Mouse (Mus musculus) midbrain, postnatal 0 days (tissue): ENCODE results near the gene Phb2. TPM values are rescaled to one million over a fixed set of nuclear protein-coding genes. Genes with fewer than 3 reads are reported as not detected.

Experiments used
- ATAC-seq: fragments of 200-750 bp; cut with Nextera tagmentation; 2 replicates; pipeline ENCODE4 v1.8.0; 2017; ENCODE audit warnings: moderate number of reproducible peaks, mild to moderate bottlenecking, moderate TSS enrichment, moderate library complexity; ENCODE audit not compliant: low FRiP score
- DNase-seq: peaks from one replicate; pipeline ENCODE4 v3.0.0-alpha.2; 2015; ENCODE audit warnings: low spot score
- H3K27ac ChIP-seq: fragments of 300-500 bp; sonication (generic); 2 replicates; pipeline ENCODE4 v1.5.1; 2014; ENCODE audit warnings: low read depth, mild to moderate bottlenecking, low read length, mixed read lengths
- H3K27me3 ChIP-seq: fragments of 300-500 bp; sonication (generic); 2 replicates; pipeline ENCODE4 v1.6.1; 2014; ENCODE audit warnings: low read length, control low read depth, mixed read lengths; ENCODE audit not compliant: insufficient read depth
- H3K36me3 ChIP-seq: fragments of 300-500 bp; sonication (generic); 2 replicates; pipeline ENCODE4 v1.6.1; 2014; ENCODE audit warnings: low read length, control low read depth, mixed read lengths; ENCODE audit not compliant: insufficient read depth
- H3K4me1 ChIP-seq: fragments of 300-500 bp; sonication (generic); 2 replicates; pipeline ENCODE4 v1.6.1; 2014; ENCODE audit warnings: mild to moderate bottlenecking, control low read depth, antibody characterized with exemption, low read length, mixed read lengths; ENCODE audit not compliant: insufficient read depth
- H3K4me2 ChIP-seq: fragments of 300-500 bp; sonication (generic); 2 replicates; pipeline ENCODE4 v1.6.1; 2014; ENCODE audit warnings: low read depth, mild to moderate bottlenecking, low read length, mixed read lengths; ENCODE audit not compliant: poor library complexity, severe bottlenecking
- H3K4me3 ChIP-seq: fragments of 300-500 bp; sonication (generic); 2 replicates; pipeline ENCODE4 v1.5.1; 2014; ENCODE audit warnings: low read depth, mild to moderate bottlenecking, low read length, moderate library complexity
- H3K9ac ChIP-seq: fragments of 300-500 bp; sonication (generic); replicated peaks from 2 replicates; pipeline ENCODE4 v1.6.1; 2014; ENCODE audit warnings: mild to moderate bottlenecking, low read length, moderate library complexity, mixed read lengths; ENCODE audit not compliant: poor library complexity, severe bottlenecking
- H3K9me3 ChIP-seq: fragments of 300-500 bp; sonication (generic); 2 replicates; pipeline ENCODE4 v1.6.1; 2016; ENCODE audit warnings: low read length, control low read depth
- CTCF ChIP-seq: IDR thresholded peaks from 2 replicates; pipeline ENCODE4 v1.5.1; 2016; ENCODE audit warnings: antibody characterized with exemption, mild to moderate bottlenecking
- WGBS: fragments of 180-500 bp; shearing (Covaris S2); extraction: QIAGEN DNeasy Blood & Tissue Kit; methylation state at CpG from one replicate; pipeline ENCODE4 v1.1.7; 2014; 5-methylcytosine and 5-hydroxymethylcytosine counted together
- polyA plus RNA-seq: library from polyadenylated mRNA; unstranded; fragments of >200 nt; fragmentation: Nextera tagmentation; extraction: Ambion mirVana; gene quantifications from 2 replicates; pipeline ENCODE4 v1.2.1, GENCODE M21; 2015
- total RNA-seq: library from RNA; depleted of rRNA; stranded (reverse); fragments of >200 nt; gene quantifications from 2 replicates; pipeline ENCODE4 v1.2.3, GENCODE M21; 2014

The Phb2 gene
- total and polyA plus RNA-seq, 2 experiments from 2014 or later: 230 to 265 TPM

DNA sequence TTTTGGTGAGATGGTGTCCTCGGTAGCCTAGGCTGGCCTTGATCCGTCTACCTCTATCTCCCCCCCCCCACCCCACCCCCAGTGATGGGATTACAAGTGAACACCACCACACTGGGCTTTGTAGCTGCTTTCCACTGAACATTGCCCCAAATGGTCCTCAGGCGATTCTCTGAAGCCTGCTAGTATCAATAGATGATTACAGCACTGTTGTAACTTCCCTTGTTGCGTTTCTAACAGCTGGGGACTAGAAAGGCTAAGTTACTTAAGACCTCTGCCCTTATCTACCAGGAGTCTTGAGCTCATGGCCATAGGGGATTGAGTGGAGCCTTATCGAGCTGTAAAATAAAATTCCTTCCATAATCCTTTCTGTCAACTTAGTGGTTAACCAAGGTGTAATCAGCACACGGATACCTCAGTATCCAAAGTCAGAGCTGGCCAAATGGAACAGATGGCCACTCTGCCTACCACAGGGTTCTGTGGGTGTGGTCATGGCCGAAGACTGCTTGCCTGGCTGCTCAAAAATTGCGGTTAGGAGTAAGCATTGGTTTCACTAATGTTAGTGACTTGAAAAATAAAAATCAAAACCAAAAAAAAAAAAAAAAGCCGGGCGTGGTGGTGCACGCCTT is 42.8 kb upstream of the Phb2 start:
- H3K4me3 ChIP-seq: no peak overlapping the region
- ATAC-seq (no peak), DNase-seq (no peak)
- WGBS: 93% methylated on average over 11 of the region's 11 CpGs
- no peaks in the 10 kb centered on the region for H3K27me3 ChIP-seq
- H3K27ac ChIP-seq: no peak overlapping the region
- no peaks in the 10 kb centered on the region for H3K4me1 ChIP-seq
- H3K4me2 ChIP-seq: no peak overlapping the region
- TF ChIP-seq CTCF: no peak
- H3K9ac ChIP-seq: no peak overlapping the region
- no peaks in the 10 kb centered on the region for H3K9me3 ChIP-seq
- H3K36me3 ChIP-seq: no peaks in the 10 kb centered on the region

DNA sequence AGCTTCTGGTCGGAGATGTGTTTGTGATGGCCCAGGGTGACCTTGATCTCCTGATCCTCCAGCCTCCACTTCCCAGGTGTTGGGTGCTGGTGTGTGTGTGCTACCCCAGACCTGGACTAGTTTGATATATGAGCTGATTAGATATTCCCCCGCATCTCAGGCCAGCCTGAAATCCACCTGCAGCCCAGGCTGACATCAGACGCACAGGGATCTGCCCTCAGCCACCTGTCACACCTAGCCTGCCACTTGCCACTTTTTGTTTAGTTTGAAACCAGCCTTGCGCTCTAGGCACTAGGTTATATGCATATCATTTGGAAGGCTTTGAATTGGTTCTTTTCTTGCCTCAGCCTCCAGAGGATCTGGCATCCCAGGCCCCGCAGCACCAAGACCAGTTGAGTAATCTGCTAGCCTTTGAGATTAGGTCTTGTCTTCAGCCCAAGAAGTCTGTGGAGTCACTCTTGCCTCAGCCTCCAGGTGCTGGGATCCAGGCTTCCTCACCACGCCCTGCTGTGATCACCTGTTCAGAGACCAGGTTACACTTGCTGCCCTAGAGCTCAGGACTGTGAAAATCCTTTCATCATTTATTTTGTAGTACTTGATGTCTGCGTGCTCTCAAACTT is 41.7 kb upstream of the Phb2 start:
- WGBS: 93% methylated on average over 7 of the region's 7 CpGs

DNA sequence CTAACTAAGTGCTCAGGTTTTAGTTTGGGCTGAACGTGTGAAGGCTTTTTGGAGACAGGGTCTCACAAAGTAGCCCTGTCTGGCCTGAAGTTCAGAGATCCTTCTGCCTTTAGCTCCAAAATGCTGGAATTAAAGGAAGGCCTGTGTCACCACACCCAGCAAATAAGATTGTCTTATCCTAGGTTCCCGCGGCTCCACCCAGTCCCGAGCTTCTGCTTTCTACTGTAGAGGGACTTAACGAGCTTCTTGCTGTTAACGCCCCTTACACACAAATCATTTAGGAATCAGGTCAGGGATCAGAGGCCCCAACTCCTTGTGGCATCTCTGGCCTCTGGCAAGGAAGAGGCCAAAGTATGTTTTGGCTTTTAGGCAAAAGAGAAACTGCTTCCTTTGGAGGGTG is 40.0 kb upstream of the Phb2 start:
- WGBS: 84% methylated on average over 6 of the region's 6 CpGs
- no peak for ATAC-seq

More for the DNA sequence above, 41.7 kb upstream of the Phb2 start:
- TF ChIP-seq CTCF: no peak
- Histone ChIP-seq H3K4me2 (no peak overlapping the region), H3K27me3 (no peaks in the 10 kb centered on the region), H3K27ac (no peak overlapping the region), H3K4me3 (no peak overlapping the region), H3K36me3 (no peaks in the 10 kb centered on the region), H3K9ac (no peak overlapping the region), H3K4me1 (no peaks in the 10 kb centered on the region), H3K9me3 (no peaks in the 10 kb centered on the region)
- ATAC-seq (no peak), DNase-seq (no peak)

DNA sequence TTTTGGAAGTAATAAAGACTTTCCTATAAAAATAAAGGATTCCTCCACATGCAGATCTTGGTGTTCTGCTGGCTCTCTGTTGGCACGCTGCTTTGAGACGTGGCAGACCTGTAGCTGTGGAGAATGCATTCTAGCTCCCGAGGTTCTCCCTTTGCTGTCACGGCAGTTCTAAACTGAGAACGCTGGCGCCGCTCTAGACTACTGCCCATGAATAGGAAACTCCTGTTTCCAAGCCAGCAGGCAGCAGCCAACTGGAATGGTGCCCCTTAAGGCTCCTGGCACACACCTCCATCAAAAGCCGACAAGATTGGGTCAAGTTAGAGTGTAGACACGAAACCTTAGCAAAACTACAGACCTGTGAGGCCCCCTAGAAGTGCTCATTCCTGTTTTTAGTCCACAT is 38.5 kb upstream of the Phb2 start:
- no peak overlapping the region for H3K27ac ChIP-seq
- H3K4me3 ChIP-seq: no peak overlapping the region
- DNase-seq: peak; percentile 8
- TF ChIP-seq CTCF: no peak
- no peaks in the 10 kb centered on the region for H3K27me3 ChIP-seq
- ATAC-seq: no peak
- no peaks in the 10 kb centered on the region for H3K9me3 ChIP-seq
- H3K4me2 ChIP-seq: no peak overlapping the region
- H3K4me1 ChIP-seq: no peaks in the 10 kb centered on the region
- no peak overlapping the region for H3K9ac ChIP-seq
- WGBS: 72% methylated on average over 9 of the region's 9 CpGs
- H3K36me3 ChIP-seq: no peaks in the 10 kb centered on the region

More for the DNA sequence above, 40.0 kb upstream of the Phb2 start:
- Histone ChIP-seq H3K9me3 (no peaks in the 10 kb centered on the region), H3K4me3 (no peak overlapping the region), H3K4me2 (no peak overlapping the region), H3K4me1 (no peaks in the 10 kb centered on the region), H3K36me3 (no peaks in the 10 kb centered on the region), H3K9ac (no peak overlapping the region), H3K27ac (no peak overlapping the region), H3K27me3 (no peaks in the 10 kb centered on the region)
- DNase-seq: no peak
- no peak for TF ChIP-seq CTCF

DNA sequence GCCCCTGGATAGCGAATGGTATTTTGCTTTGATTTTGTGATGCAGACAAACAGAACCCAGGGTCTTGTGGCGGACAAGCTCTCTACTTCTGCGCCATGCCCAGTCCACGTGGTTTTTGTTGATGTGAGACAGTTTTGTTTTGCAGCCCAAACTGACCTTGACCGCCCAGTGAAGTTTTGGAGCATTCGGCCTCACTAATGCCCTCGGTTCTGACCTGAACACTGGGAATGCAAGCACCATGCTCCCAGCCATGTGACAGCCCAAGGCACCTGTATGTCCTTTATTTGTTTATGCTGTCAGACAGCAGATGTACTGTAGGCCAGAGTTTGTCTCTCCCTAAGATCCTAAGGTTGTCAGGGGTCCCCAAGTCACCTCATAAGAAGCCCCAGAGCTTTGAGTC is 37.5 kb upstream of the Phb2 start:
- ATAC-seq (no peak), DNase-seq (no peak)
- Histone ChIP-seq H3K9me3 (no peaks in the 10 kb centered on the region), H3K27me3 (no peaks in the 10 kb centered on the region), H3K4me1 (no peaks in the 10 kb centered on the region), H3K4me2 (no peak overlapping the region), H3K4me3 (no peak overlapping the region), H3K27ac (no peak overlapping the region), H3K9ac (no peak overlapping the region), H3K36me3 (no peaks in the 10 kb centered on the region)
- WGBS: 95% methylated on average over 7 of the region's 7 CpGs
- no peak for TF ChIP-seq CTCF

DNA sequence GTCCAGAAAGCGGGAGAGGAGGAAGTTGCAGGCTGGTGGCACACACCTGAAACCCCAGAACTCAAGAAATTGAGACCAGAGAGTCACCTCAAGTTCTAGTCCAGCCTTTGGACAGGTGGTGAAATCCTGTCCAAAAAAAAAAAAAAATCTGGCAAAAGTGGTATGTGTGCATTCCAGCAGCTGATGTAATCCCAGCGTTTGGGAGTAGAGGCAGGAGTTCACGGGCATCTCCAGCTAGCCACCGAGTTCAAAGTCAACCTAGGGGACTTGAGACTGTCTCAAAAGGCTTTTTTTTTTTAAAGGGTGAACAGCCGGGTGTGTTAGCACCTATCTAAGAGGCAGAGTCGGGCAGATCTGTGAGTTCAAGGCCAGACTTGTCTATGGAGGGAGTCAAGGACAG is 36.0 kb upstream of the Phb2 start:
- Histone ChIP-seq H3K4me2 (no peak overlapping the region), H3K27ac (no peak overlapping the region), H3K27me3 (no peaks in the 10 kb centered on the region), H3K4me3 (no peak overlapping the region), H3K9ac (no peak overlapping the region), H3K9me3 (no peaks in the 10 kb centered on the region), H3K4me1 (no peaks in the 10 kb centered on the region), H3K36me3 (no peaks in the 10 kb centered on the region)
- no peak for ATAC-seq
- DNase-seq: no peak
- WGBS: 88% methylated on average over 6 of the region's 6 CpGs
- no peak for TF ChIP-seq CTCF
